In genomic region chr12:77000705-77001284, GRCm38 (mm10) we compare ENCODE assay signal across 7 mouse cellular contexts. TPM values are rescaled to one million over a fixed set of nuclear protein-coding genes. Genes with fewer than 3 reads are reported as not detected.
A peak's percentile ranks its signal among the peaks of the same experiment; 100 is the strongest.
DNase-seq lines count a peak whose midpoint lies in the region; ATAC-seq lines count a peak whose summit lies in the region.

No protein-coding gene starts in this region.

- WGBS in heart, embryonic 12.5 days = 18% methylated on average over 6 of the region's 6 CpGs
- WGBS in midbrain, embryonic 12.5 days = 11% methylated on average over 6 of the region's 6 CpGs

- no peak overlapping the region for H3K4me3 ChIP-seq in heart, embryonic 12.5 days
- H3K4me3 ChIP-seq in midbrain, embryonic 12.5 days = no peak overlapping the region

- no peaks in the 10 kb centered on the region for H3K36me3 ChIP-seq in heart, embryonic 12.5 days
- no peaks in the 10 kb centered on the region for H3K36me3 ChIP-seq in midbrain, embryonic 12.5 days

- H3K9me3 ChIP-seq in heart, embryonic 12.5 days (replicated peaks) = no peaks in the 10 kb centered on the region
- no peaks in the 10 kb centered on the region for H3K9me3 ChIP-seq in midbrain, embryonic 12.5 days

- ATAC-seq in heart, embryonic 12.5 days (ENCODE audit: insufficient number of reproducible peaks, low FRiP score) = no peak
- ATAC-seq in midbrain, embryonic 12.5 days (ENCODE audit: low FRiP score, low read depth) = peak; percentile 78

- H3K27ac ChIP-seq in heart, embryonic 12.5 days (ENCODE audit: poor library complexity, severe bottlenecking) = no peak overlapping the region
- no peak overlapping the region; the same call in 1 of the 2 replicates for H3K27ac ChIP-seq in midbrain, embryonic 12.5 days (replicated peaks)

- H3K4me1 ChIP-seq in heart, embryonic 12.5 days (replicated peaks) = no peaks in the 10 kb centered on the region
- peaks cover 10% of the 10 kb centered on the region for H3K4me1 ChIP-seq in midbrain, embryonic 12.5 days

- DNase-seq in adrenal gland, adult 2 months = peak; percentile 44
- peak; percentile 71 to 82 for DNase-seq in cerebellum, postnatal 14 days
- peak; percentile 75 for DNase-seq in kidney, postnatal 25 days
- no peak for DNase-seq in layer of hippocampus, postnatal 25 days (ENCODE audit: extremely low spot score in 1 of 2, low spot score in 1 of 2)
- no peak for DNase-seq in thymus, postnatal 36 days

- peak overlapping the region; percentile 23; the same call in 1 of the 2 replicates for H3K9ac ChIP-seq in heart, embryonic 12.5 days
- no peak overlapping the region for H3K9ac ChIP-seq in midbrain, embryonic 12.5 days (replicated peaks)

- no peak overlapping the region for H3K4me2 ChIP-seq in heart, embryonic 12.5 days
- H3K4me2 ChIP-seq in midbrain, embryonic 12.5 days (replicated peaks) = no peak overlapping the region

- peaks cover 15% of the 10 kb centered on the region; the same call in 1 of the 2 replicates for H3K27me3 ChIP-seq in heart, embryonic 12.5 days (replicated peaks)
- H3K27me3 ChIP-seq in midbrain, embryonic 12.5 days = peaks cover 12% of the 10 kb centered on the region; the same call in 1 of the 2 replicates

RNA-seq across cellular contexts. Expression of gene Max, which starts 38.8 kb away (rescaled TPM):
- total RNA-seq in adrenal gland, adult 2 months (2021) = 10 to 100 TPM; 59.7 to 80.7 TPM
- 14.5 and 21.1 TPM in 2 replicates for polyA plus RNA-seq in adrenal gland, adult 2 months (2012; rRNA removed)
- polyA plus RNA-seq in heart, embryonic 12.5 days (2016; fragmentation: Nextera tagmentation; extraction: Ambion mirVana) = 8.2 and 8.9 TPM in 2 replicates
- polyA plus RNA-seq in midbrain, embryonic 12.5 days (2016; fragmentation: Nextera tagmentation; extraction: Ambion mirVana) = 13.8 and 16.5 TPM in 2 replicates
- total RNA-seq in layer of hippocampus, postnatal 25 days (2021) = 10 to 100 TPM; 63.6 to 71.3 TPM

Comparison
In these comparisons a context has a peak if more than half of its experiments do, and no peak if none do; other contexts are left out.
1. DNase-seq: peak in adrenal gland, adult 2 months (single experiment), cerebellum, postnatal 14 days (2 of 2) and kidney, postnatal 25 days (2 of 2); none in layer of hippocampus, postnatal 25 days (0 of 2) and thymus, postnatal 36 days (0 of 2).